Mouse (Mus musculus): ENCODE results near the gene Spcs2. TPM values are rescaled to one million over a fixed set of nuclear protein-coding genes. Genes with fewer than 3 reads are reported as not detected.
A peak's percentile ranks its signal among the peaks of the same experiment; 100 is the strongest.

Gene Spcs2
- polyA plus RNA-seq, 1 experiment from 2014 or later: 189 TPM

DNA sequence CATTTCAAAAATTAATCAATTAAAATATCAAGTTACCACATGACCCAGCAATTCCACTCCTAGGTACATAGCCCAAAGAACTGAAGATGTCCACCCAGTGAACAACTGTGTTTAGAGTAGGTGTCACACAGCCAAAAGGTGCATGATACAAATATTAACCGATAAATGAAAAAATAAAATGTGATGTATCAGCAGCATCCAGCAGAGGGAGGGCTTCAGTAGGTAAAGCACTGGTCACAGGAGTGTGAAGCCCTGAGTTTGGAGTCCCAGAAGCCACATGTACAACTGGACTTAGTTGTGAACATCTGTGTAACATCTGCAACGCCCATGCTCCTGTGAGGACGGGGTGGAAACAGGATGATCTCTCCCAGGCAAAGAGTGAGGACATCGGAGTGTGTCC, 9.0 kb downstream of the Spcs2 start:
- no peaks in the 10 kb centered on the region for H3K9me3 ChIP-seq (replicated peaks; ENCODE audit: control insufficient read depth, low read length)
- peaks cover 20% of the 10 kb centered on the region for H3K4me1 ChIP-seq (ENCODE audit: control insufficient read depth, low read depth, low read length)
- H3K4me3 ChIP-seq (ENCODE audit: low read depth, low read length): no peak overlapping the region
- no peak overlapping the region for H3K4me2 ChIP-seq (ENCODE audit: low read depth, low read length)
- no peak overlapping the region for H3K27ac ChIP-seq (ENCODE audit: low read length)
- no peak overlapping the region for H3K9ac ChIP-seq (ENCODE audit: low read depth, low read length)
- peaks cover 9% of the 10 kb centered on the region for H3K36me3 ChIP-seq (ENCODE audit: control insufficient read depth, insufficient read depth)
- no peak for ATAC-seq (ENCODE audit: low read depth)
- 82% methylated on average over 4 of the region's 4 CpGs for WGBS (ENCODE audit: insufficient replicate concordance)
- H3K27me3 ChIP-seq (ENCODE audit: control insufficient read depth, insufficient read depth, low read depth, low read length): no peaks in the 10 kb centered on the region

DNA sequence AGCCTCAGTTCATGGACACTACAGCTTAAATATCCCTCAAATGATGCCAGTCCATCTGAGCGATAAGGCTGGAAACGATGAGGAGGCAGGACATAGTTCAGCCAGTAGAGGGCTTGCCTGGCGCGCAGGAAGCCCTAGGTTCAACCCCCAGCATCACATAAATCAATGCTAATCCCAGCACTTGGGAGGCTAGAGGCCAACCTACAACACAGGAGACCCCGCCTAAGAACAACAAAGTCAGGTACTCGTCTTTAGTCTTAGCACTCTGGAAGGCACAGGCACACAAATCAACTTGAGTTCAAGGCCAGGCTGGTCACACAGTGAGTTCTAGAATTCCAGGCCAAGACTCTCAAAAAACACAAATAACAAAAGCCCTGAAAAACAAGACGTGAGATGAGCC, 9.9 kb downstream of the Spcs2 start:
- ATAC-seq (ENCODE audit: low read depth): no peak
- H3K9me3 ChIP-seq (replicated peaks; ENCODE audit: control insufficient read depth, low read length): no peaks in the 10 kb centered on the region
- H3K27ac ChIP-seq (ENCODE audit: low read length): no peak overlapping the region
- no peaks in the 10 kb centered on the region for H3K27me3 ChIP-seq (ENCODE audit: control insufficient read depth, insufficient read depth, low read depth, low read length)
- H3K4me2 ChIP-seq (ENCODE audit: low read depth, low read length): no peak overlapping the region
- H3K4me1 ChIP-seq (ENCODE audit: control insufficient read depth, low read depth, low read length): peaks cover 16% of the 10 kb centered on the region
- WGBS (ENCODE audit: insufficient replicate concordance): 78% methylated on average over 7 of the region's 7 CpGs
- no peak overlapping the region for H3K9ac ChIP-seq (ENCODE audit: low read depth, low read length)
- no peak overlapping the region for H3K4me3 ChIP-seq (ENCODE audit: low read depth, low read length)
- H3K36me3 ChIP-seq (ENCODE audit: control insufficient read depth, insufficient read depth): peaks cover 13% of the 10 kb centered on the region

DNA sequence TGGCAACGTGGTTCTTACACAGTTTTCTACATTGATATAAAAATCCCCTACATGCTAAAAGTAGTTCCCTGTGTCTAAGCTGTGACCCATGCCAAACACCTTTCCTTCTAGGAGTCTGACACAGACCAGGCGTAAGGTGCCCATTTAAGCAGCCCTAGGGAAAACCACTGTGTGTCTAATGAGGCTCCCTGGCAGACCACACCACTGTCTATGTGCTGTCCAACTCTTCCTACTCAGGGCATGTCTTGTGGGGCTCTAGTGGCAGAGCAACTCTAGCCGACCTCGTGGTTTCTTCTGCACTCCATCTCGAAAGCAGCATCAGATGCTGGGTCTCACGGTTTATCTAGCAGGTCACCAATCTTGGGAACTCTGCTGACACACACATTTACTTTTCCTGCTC, 11.6 kb downstream of the Spcs2 start:
- peaks cover 6% of the 10 kb centered on the region for H3K4me1 ChIP-seq (ENCODE audit: control insufficient read depth, low read depth, low read length)
- ATAC-seq (ENCODE audit: low read depth): no peak
- WGBS (ENCODE audit: insufficient replicate concordance): 56% methylated on average over 6 of the region's 6 CpGs
- no peaks in the 10 kb centered on the region for H3K27me3 ChIP-seq (ENCODE audit: control insufficient read depth, insufficient read depth, low read depth, low read length)
- no peaks in the 10 kb centered on the region for H3K9me3 ChIP-seq (replicated peaks; ENCODE audit: control insufficient read depth, low read length)
- peaks cover 23% of the 10 kb centered on the region for H3K36me3 ChIP-seq (ENCODE audit: control insufficient read depth, insufficient read depth)
- H3K9ac ChIP-seq (ENCODE audit: low read depth, low read length): no peak overlapping the region
- no peak overlapping the region for H3K4me3 ChIP-seq (ENCODE audit: low read depth, low read length)
- H3K27ac ChIP-seq (ENCODE audit: low read length): no peak overlapping the region
- no peak overlapping the region for H3K4me2 ChIP-seq (ENCODE audit: low read depth, low read length)

DNA sequence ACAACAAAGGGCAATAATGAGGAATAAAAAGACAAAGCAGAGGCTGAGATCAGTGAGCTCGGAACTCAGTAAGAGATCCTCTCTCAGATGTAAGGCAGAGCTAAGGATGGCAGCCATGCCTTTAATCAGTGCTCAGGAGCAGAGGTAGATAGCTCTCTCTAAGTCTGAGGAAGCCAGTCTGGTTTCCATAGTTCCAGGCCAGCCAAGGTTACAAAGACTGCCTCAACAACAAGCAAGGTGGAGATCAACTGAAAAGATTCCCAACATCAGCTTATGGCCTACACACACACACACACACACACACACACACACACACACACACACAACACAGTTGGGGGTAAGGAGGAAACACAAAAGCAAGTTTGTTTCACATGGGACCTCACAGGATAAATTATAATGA, 12.1 kb downstream of the Spcs2 start:
- H3K36me3 ChIP-seq (ENCODE audit: control insufficient read depth, insufficient read depth): peaks cover 27% of the 10 kb centered on the region
- peaks cover 1% of the 10 kb centered on the region for H3K4me1 ChIP-seq (ENCODE audit: control insufficient read depth, low read depth, low read length)
- no peak overlapping the region for H3K4me3 ChIP-seq (ENCODE audit: low read depth, low read length)
- H3K27me3 ChIP-seq (ENCODE audit: control insufficient read depth, insufficient read depth, low read depth, low read length): no peaks in the 10 kb centered on the region
- 74% methylated on average over 1 of the region's 1 CpGs for WGBS (ENCODE audit: insufficient replicate concordance)
- ATAC-seq (ENCODE audit: low read depth): no peak
- no peak overlapping the region for H3K4me2 ChIP-seq (ENCODE audit: low read depth, low read length)
- no peak overlapping the region for H3K9ac ChIP-seq (ENCODE audit: low read depth, low read length)
- no peaks in the 10 kb centered on the region for H3K9me3 ChIP-seq (replicated peaks; ENCODE audit: control insufficient read depth, low read length)
- H3K27ac ChIP-seq (ENCODE audit: low read length): no peak overlapping the region

DNA sequence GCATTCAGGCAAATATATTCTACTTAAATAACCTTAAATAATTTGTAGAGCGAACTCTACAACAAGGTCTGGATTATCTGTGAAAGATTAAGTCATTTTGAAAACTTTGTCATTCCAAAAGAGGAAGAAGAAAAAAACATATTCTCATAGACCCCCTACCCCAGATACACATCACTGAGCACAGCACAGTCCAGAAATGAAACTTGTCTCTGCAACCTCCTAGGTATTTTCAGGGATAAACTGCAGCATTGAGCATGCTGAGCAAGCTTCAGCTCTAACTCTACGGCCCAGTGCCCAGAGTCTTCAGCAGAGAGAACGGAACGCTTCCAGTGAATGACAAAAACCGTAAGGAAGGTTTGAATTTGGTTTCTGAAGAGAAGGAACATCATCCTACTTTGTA, 12.7 kb downstream of the Spcs2 start:
- Histone ChIP-seq H3K27ac (ENCODE audit: low read length) (no peak overlapping the region), H3K27me3 (ENCODE audit: control insufficient read depth, insufficient read depth, low read depth, low read length) (no peaks in the 10 kb centered on the region), H3K4me2 (ENCODE audit: low read depth, low read length) (no peak overlapping the region), H3K4me3 (ENCODE audit: low read depth, low read length) (no peak overlapping the region), H3K9me3 (replicated peaks; ENCODE audit: control insufficient read depth, low read length) (no peaks in the 10 kb centered on the region), H3K36me3 (ENCODE audit: control insufficient read depth, insufficient read depth) (peaks cover 32% of the 10 kb centered on the region), H3K9ac (ENCODE audit: low read depth, low read length) (no peak overlapping the region), H3K4me1 (ENCODE audit: control insufficient read depth, low read depth, low read length) (no peaks in the 10 kb centered on the region; the same call in 1 of the 2 replicates)
- ATAC-seq (ENCODE audit: low read depth): no peak
- 89% methylated on average over 5 of the region's 5 CpGs for WGBS (ENCODE audit: insufficient replicate concordance)

DNA sequence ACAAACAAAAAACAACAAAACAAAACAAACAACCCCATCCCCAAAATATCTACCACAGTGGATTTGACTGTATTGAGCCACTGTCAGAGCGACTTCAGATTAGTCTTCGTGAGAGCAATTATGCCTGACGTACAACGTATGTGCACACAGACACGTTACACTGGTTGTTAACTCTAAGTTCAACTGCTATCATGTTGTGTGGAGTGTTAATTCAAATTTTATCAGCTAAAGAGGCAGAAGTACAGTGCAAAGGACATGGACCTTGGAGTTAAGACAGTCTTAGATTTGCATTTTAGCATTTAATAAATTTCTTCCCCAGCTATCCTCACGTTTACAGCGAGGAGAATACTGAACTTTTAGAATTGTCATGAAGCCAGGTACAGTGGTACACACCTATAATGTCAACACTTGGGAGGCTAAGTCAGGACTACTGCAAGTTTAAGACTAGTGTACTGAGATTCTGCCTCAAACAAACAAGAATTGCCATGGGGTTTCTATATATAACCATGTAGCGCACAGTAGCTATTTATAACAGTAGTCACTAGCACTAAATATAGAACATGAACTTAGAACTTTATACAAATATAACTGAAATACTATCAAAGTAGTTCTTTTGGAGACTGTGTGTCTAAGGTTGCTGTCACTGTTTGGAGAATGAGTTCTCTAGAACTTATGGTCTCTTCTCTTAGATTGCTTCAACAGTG, 17.6 kb downstream of the Spcs2 start:
- no peak overlapping the region for H3K27ac ChIP-seq (ENCODE audit: low read length)
- 93% methylated on average over 8 of the region's 8 CpGs for WGBS (ENCODE audit: insufficient replicate concordance)
- no peak for ATAC-seq (ENCODE audit: low read depth)
- H3K9me3 ChIP-seq (replicated peaks; ENCODE audit: control insufficient read depth, low read length): no peaks in the 10 kb centered on the region
- no peaks in the 10 kb centered on the region; the same call in 1 of the 2 replicates for H3K4me1 ChIP-seq (ENCODE audit: control insufficient read depth, low read depth, low read length)
- no peak overlapping the region for H3K4me2 ChIP-seq (ENCODE audit: low read depth, low read length)
- H3K36me3 ChIP-seq (ENCODE audit: control insufficient read depth, insufficient read depth): peaks cover 51% of the 10 kb centered on the region
- H3K4me3 ChIP-seq (ENCODE audit: low read depth, low read length): no peak overlapping the region
- no peak overlapping the region for H3K9ac ChIP-seq (ENCODE audit: low read depth, low read length)
- no peaks in the 10 kb centered on the region for H3K27me3 ChIP-seq (ENCODE audit: control insufficient read depth, insufficient read depth, low read depth, low read length)

DNA sequence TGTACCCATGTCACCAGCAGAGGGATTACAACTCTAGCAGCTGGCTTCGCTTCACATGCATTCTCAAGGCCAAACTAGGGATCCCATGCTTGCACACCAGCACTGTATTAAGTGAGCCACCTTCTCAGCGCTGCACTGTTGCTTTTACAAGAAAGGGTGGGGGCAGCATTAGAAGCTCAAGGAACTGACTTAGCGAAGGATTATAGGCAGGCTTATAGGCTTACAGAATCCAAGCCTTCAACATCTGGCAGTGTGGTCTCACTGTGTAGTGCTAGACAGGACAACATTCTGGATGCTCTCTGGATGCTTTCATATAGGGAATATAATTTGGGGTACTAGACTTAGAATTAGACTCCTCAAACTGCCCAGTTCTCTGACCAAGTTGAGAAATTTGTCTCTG, 25.0 kb downstream of the Spcs2 start:
- Histone ChIP-seq H3K4me3 (ENCODE audit: low read depth, low read length) (no peak overlapping the region), H3K4me2 (ENCODE audit: low read depth, low read length) (no peak overlapping the region), H3K27me3 (ENCODE audit: control insufficient read depth, insufficient read depth, low read depth, low read length) (no peaks in the 10 kb centered on the region), H3K36me3 (ENCODE audit: control insufficient read depth, insufficient read depth) (peaks cover 34% of the 10 kb centered on the region), H3K27ac (ENCODE audit: low read length) (peak overlapping the region; percentile 35; the same call in 1 of the 2 replicates), H3K9me3 (replicated peaks; ENCODE audit: control insufficient read depth, low read length) (no peaks in the 10 kb centered on the region), H3K4me1 (ENCODE audit: control insufficient read depth, low read depth, low read length) (peaks cover 8% of the 10 kb centered on the region), H3K9ac (ENCODE audit: low read depth, low read length) (no peak overlapping the region)
- WGBS (ENCODE audit: insufficient replicate concordance): 84% methylated on average over 3 of the region's 3 CpGs
- no peak for ATAC-seq (ENCODE audit: low read depth)

DNA sequence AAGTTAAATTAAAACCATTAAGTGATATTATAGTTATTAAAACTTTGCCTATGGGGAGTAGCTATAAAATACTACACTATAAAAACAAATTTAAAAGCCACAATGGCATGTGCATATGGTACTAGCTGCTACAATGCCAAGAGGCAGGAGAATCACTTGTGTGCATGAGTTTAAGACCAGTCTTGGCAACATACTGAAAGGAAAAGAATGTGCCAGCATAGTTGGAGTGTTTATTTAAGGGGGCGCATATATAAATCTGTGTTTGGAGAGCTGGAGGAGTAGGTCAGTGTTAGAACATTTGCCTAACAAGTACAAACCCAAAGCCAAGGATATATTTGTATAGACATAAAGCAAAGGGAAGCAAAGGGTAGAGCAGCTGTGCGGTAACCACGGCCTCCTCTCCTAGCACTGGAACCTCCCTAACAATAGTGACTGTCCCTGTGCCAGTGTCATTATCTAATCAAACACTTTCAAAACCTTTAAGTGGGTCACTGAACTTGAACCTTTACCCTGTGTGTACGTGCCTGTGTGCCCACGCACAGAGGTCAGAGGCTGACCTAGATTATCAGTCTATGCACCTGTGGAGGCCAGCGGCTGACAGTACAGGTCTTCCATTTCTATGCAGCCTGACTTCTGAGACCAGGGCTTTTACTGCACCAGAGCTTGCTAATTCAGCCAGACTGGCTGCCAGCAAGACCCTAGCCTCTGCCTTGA, 25.7 kb downstream of the Spcs2 start:
- Histone ChIP-seq H3K27me3 (ENCODE audit: control insufficient read depth, insufficient read depth, low read depth, low read length) (no peaks in the 10 kb centered on the region), H3K9ac (ENCODE audit: low read depth, low read length) (no peak overlapping the region), H3K36me3 (ENCODE audit: control insufficient read depth, insufficient read depth) (peaks cover 27% of the 10 kb centered on the region), H3K4me3 (ENCODE audit: low read depth, low read length) (no peak overlapping the region), H3K27ac (ENCODE audit: low read length) (peak overlapping the region; percentile 35; the same call in 1 of the 2 replicates), H3K4me2 (ENCODE audit: low read depth, low read length) (no peak overlapping the region), H3K4me1 (ENCODE audit: control insufficient read depth, low read depth, low read length) (peaks cover 8% of the 10 kb centered on the region), H3K9me3 (replicated peaks; ENCODE audit: control insufficient read depth, low read length) (no peaks in the 10 kb centered on the region)
- 53% methylated on average over 6 of the region's 6 CpGs for WGBS (ENCODE audit: insufficient replicate concordance)
- peak; percentile 94 for ATAC-seq (ENCODE audit: low read depth)

DNA sequence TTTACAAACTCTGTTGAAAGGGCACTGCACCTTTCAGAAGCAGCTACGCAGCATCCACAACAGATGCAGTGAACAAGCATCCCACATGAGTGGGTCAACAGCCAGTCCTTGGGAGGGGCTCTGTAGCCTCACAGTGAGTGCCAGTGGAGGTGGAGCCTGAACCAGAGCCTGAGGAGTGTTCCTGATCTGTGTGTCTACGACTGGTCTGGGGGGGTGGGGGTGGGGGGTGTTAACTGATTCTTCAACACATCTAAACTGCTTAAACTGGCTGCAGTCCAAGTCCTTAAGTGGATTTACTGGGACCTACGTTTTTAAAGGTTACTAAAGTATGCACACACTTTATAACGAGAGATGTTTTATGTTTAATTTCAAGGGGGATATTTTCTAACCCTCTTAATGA, 26.5 kb downstream of the Spcs2 start:
- H3K4me3 ChIP-seq (ENCODE audit: low read depth, low read length): no peak overlapping the region
- H3K27ac ChIP-seq (ENCODE audit: low read length): no peak overlapping the region
- H3K4me2 ChIP-seq (ENCODE audit: low read depth, low read length): no peak overlapping the region
- H3K36me3 ChIP-seq (ENCODE audit: control insufficient read depth, insufficient read depth): peaks cover 21% of the 10 kb centered on the region
- H3K9ac ChIP-seq (ENCODE audit: low read depth, low read length): no peak overlapping the region
- no peaks in the 10 kb centered on the region for H3K27me3 ChIP-seq (ENCODE audit: control insufficient read depth, insufficient read depth, low read depth, low read length)
- H3K9me3 ChIP-seq (replicated peaks; ENCODE audit: control insufficient read depth, low read length): no peaks in the 10 kb centered on the region
- no peak for ATAC-seq (ENCODE audit: low read depth)
- H3K4me1 ChIP-seq (ENCODE audit: control insufficient read depth, low read depth, low read length): peaks cover 8% of the 10 kb centered on the region
- WGBS (ENCODE audit: insufficient replicate concordance): 57% methylated on average over 4 of the region's 4 CpGs
